Mouse (Mus musculus) embryo, embryonic 10.5 days (tissue): ENCODE data around the gene Ogdh.
"Not testable (repeated sequence)": the region's sequence is repeated elsewhere in the genome, so short reads cannot be mapped to it uniquely, and the experiment has no call there.

Experiments
- DNase-seq: peaks from one replicate; pipeline ENCODE4 v3.0.0-alpha.2; 2015; ENCODE audit warnings: low spot score

Ogdh gene

DNA sequence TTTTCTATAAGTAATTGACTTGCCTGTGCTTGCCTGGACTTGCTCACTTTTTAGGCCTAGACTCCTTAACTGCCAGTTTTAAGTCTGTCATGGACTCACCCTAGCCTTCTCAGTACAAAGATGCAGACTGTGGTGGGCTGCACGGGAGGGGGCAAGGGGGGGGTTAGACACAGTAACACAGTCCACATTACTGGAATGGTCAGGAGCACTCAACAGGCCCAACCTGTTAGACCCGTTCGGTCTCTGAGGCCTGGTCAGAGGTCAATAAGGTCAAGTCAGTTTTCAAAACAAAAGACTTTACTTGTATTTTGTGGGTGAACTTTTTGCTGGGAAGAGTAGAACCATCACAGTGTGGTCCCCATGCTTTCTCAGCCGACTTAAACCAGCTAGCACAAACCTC lies 75.7 kb downstream of the Ogdh start:
- DNase-seq: peak; percentile 8

DNA sequence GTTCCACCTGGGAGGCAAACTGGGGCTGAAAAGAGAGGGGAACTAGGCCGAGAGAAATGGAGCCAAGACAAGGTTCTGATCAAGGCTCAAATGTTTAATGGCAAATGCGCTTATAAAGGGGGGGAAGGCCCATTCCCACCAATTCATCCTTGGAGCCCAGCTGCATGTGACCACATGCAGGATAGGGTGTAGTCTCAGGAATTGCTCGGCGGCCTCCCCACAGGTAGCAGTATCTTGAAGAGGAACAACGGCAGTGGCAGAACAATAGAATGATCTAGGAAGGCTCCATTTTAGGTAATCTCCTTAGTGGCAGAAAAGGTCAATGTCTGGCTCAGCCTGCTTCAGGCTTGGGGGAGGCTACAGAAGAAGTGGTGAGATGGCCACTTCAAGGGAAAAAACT lies 76.6 kb downstream of the Ogdh start:
- not testable (repeated sequence) for DNase-seq

DNA sequence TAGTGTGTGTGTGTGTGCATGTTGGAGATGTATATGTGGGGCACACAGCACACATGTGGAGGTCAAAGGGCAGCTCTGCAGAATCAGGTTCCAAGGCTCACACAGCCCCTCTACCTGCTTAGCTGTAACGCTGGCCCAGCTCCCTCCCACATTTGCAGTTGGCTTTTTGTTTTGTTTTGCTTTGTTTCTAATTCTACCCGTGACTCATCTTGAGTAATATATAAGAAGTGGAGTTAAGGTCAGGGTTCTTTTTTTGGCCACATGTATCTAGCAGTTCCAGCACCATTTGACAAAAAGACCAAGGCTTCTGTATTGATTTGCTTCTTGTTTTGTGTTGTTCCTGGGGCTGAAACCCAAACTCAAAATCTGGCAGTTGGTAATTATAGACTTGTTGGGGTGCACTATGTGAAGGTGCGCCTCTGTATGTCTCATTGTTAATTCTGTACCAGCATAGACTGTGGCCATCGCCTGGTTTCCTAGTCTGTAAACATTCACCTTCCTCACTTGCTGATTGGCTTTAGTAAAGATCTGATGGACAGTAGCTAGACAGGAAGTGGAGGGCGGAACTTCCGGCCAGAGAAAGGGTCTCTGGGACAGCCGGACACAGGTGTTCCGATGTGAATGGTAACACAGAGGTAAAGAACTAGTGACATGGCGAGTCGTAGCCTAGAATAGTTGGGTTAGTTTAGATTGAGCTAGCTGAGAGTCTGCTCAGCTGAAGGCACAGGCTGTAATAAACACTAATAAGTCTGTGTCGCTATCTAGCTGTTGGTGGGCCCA lies 80.1 kb downstream of the Ogdh start:
- no peak for DNase-seq

DNA sequence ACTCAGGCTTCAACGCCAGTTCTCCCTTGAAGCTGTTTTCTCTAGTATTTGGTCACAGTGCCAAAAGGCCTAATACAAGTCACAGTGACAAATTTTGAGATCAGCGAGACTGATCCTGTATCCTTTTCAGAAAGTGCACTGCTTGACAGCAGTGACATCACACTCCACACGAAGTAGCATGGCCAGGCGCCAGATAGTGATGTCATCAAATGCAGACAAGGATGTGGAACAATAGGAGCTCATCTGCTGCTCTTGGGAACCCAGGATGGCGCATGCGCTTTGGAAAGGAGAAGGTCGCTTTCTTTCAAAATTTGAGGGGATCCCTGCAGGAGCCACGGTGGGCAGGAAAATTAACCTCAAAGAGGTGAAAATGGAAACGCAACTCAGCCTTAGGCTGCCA lies 81.4 kb downstream of the Ogdh start:
- no peak for DNase-seq

DNA sequence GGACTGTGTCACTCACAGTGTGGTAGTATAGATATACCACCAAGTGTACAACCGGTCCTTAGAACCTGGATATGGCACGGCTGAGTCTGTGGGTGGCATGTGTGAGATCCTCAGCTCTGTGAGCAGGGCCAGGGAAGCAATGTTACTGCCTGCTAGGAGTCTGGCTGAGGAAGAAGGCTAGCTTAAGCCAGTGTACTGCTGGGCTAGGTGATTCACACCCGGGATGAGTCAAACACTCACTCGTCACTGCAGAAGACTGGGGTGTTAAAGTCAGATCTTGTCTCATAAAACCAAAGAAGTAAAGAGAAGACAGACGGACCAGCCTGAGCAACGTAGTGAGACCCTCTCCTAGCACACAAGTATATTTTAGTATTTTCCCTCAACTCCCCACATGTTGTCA lies 89.5 kb downstream of the Ogdh start:
- DNase-seq: no peak

DNA sequence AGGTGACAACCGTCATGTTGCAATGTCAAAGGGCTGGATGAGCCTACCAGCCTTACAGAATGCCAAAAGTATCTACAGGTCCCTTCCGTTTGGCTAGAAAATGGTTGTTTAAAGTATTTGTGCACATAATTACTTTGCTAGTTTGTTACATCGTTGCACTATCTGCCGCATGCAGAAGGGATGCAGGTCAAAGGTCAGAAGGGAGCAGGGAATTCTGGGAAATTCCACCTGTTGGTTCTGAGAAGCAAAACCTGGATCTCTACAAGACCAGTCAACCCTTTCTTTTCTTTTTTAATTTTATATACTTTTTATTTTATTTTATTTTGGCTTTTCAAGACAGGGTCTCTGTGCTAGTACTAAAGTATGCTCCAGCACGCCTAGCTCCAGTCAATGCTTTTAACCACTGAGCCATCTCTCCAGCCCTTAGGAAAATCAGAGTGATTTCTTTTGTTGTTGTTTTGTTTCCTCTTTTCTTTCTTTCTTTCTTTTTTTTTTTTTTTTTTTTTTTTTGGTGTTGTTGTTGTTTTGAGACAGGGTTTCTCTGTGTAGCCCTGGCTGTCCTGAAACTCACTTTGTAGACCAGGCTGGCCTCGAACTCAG lies 96.8 kb downstream of the Ogdh start:
- no peak for DNase-seq

DNA sequence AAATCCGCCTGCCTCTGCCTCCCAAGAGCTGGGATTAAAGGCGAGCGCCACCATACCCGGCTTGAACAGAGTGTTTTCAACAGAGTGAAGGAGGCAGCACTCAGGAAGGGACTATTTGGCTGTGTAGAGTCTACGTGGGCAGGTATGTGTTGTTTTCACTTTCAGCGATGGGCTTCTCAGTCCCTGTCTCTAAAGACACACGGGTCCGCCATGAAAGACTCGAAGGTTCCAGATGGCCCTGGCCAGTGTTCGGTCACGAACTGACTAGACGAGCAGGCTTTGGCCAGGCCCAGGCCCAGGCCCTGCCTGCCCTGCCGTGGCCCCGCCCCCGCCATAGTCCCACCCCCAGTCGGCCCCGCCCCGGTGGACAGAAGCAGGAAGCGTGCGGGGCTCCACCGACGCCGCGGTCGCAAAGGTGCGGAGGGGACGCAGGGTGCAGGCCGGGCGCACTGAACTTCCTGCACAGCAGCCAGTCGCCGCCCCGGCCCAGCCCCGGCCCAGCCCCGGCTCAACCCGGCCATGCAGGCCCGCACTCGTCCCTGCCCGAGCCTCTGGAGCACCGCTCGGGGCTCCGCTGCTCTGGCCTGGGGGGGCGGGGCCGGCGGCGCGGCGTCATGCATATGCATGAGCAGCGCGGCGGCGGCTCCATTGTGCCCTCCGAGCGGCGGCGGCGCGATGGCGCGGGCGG lies 97.4 kb downstream of the Ogdh start, which contains the start of gene Zmiz2:
Gene Zmiz2 (plus strand): TSS at position 349 of the 688 bp plus-strand sequence.
- DNase-seq: peak; percentile 93

DNA sequence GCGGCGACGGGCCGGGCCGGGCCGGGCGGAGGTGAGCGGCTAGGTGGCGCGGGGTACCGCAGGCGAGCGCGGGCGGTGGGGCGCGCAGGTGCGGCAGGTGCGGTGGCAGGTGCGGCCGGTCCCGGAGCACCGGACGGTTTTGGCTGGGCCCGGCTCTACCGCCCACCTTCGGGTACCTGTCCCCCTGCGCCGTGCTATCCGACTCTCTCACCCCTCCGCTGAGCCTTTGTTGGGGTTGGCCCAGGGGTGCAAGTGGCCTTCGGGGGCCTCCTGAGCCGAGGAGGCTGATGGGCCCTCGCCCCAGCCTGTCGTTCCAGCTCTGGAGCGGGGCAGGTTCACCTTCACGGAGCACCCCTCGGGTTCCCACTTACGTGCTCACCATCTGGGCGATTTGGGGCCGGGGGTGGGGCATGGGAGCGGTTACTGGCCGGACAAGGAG lies 98.1 kb downstream of the Ogdh start:
- DNase-seq: no peak

DNA sequence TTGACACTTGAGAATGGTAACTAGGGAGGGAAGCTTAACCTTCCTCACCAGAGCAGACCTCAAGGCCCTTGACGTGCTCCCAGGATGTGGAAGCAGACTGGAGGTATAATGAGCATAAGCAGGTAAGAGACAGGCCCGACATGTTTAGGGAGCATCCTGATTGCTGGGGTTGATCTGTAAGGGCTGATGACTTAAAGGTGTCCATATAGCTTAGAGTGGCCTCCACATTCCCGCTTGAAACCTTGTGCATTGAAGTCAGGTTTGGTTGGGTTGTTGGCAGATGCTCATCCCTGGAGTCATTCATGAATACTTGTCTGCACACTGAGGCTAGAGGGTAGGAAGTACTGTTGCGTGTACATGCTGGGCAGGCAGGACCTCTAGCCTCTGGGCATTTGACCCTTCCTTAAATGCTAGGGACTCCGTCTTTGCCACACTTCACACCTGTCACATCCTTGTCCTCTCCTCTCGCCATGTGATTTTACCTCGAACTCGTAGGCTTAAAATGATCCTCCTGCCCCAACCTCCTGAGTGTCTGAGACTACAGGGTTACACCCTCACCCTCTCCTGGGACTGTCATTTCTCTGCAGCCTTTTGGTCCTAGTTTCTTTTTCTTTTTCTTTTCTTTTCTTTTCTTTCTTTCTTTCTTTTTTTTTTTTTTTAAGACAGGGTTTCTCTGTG lies 99.1 kb downstream of the Ogdh start:
- DNase-seq: no peak

DNA sequence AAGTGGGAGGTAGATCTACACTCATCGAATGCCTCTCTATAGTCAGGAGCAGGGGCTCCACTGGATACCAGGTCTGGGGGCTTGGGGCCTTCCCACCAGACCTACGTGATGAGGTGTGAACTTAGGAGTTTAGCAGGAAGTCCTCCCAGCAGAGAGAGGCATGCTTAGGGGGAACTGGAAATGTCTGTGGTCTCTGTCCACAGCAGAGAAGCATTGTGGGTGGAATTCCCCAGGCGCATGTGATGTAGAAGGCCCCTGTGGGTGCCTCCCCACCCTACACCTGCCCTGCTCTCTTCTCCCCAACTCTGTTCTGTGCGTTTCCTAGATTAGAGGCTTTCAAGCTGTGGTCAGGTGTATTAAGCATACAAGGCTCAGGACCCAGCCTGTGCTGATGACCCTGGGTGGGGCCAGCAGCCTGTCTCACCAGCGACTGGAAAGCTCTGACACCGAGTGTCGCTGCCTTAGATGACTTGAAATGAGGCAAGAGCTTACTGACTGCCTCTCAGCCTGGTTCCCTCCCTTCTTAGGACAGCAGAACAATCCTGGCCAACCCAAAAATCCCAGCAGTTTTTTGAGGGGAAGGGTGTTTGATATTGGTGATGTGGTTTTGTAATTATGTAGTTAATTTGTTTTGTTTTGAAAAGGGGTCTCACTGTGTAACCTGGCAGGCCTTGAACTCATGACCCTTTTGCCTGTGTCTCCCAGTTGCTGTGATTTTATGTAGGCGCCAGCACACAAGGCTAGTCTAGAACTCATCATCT lies 100.3 kb downstream of the Ogdh start:
- no peak for DNase-seq

DNA sequence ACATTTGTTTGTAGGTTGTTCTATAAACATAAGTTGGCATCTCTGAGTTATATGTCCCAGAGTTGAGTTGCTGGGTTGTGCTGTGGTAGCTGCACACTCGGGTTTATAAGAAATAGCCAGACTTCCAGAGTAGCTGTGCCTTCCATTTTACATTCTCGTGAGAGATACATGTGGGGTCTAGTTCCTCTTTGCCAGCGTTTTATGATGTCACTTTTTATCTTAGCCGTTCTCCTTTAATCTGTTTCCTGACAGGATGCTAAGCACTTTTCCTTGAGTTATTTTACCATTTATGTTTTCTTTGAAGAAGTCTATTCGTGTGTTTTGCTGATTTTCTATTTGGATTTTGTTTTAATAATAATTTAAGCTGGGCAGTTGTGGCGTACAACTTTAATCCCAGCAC lies 101.4 kb downstream of the Ogdh start:
- no peak for DNase-seq

DNA sequence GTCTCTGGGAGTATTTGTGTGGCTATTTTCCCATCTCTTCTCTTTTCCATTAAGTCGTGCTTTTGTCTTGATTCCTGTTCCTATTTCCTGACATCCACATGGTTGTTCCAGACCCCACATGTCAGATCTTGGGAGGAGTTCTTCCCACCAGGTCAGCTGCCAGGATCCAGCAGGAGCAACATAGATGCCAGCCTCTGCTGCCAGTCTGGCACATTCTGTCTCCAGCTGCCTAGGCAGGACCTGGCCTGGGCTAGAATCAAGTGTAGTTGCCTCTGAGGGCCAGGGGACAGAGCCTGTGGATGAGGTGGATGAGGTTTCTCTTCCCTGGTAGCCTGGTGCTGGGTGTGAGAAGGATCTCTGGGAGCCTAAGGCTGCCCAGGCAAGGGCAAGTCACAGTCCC lies 102.4 kb downstream of the Ogdh start:
- no peak for DNase-seq

DNA sequence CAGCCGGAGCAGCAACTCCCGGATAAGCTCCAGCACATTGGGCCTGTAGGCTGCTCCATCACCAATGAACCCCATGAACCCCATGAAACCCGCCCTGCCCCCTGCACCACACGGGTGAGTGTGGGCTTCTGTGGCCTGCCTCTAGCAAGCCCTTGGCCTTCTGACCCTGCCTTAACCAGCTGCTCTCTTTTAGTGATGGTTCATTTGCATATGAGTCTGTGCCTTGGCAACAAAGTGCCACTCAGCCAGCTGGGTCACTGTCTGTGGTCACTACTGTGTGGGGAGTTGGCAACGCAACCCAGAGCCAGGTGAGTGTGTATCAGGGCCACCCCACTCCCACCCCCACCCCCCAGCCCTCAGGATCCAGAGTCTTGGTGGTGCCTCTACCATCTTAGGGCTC lies 104.1 kb downstream of the Ogdh start:
- no peak for DNase-seq

DNA sequence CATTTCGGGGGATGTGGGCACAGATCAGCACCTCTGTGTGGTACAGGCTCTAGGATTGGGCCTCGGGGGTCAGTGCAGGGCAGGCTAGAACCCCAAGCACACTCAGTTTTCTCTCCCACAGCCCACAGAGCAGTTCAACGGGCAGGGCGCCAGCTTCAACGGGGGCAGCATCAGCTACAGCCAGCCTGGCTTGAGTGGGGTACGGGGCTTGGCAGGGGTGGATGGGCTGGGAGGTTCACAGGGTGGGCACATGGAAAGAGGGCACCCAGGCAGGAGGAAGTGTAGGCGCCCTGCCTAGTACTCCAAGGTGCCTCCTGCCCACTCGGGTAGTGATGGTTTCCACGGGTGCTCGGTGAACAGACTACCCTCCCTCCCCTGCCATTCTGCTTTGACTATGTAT lies 106.7 kb downstream of the Ogdh start:
- DNase-seq: no peak

DNA sequence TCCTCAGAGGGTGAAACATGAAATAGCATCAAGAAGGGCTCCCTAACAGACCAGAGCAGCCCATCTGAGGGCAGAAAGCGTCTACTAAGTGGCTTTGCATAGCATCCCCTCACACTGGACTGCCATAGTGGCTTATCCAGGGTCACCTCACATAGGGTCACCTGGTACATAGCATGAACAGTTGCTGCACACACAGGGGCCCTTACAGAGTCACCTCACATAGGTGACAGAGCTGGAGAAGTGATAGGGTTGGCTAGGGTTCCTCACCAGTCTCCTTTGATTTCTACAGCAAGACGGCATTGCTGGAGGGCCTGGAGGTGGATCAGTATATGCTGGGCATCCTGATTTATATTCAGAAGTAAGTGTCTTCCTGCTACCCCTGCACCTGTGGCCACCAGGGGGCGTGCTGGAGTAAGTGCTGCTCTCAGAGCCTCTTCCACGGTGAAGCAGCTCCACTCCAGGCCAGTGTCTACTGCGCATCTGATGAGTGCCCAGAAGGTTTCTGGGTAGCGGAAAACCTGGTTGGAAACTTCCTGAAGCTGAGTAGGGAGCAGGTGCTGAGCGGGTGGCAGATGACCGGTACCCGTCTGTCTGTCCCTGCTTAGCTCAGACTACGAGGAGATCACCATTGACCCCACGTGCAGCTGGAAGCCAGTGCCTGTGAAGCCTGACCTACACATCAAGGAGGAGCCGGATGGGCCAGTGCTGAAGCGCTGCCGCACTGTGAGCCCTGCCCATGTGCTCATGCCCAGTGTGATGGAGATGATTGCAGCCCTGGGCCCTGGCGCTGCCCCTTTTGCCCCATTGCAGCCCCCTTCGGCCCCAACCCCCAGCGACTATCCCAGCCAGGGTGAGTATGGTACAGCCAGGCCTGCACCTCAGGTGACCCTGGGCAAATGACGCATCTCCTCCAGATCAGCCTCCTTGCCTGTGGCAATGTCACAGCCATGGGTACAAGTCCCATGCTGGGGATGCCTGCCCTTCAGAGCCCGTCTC lies 111.4 kb downstream of the Ogdh start:
- peak; percentile 63 for DNase-seq

DNA sequence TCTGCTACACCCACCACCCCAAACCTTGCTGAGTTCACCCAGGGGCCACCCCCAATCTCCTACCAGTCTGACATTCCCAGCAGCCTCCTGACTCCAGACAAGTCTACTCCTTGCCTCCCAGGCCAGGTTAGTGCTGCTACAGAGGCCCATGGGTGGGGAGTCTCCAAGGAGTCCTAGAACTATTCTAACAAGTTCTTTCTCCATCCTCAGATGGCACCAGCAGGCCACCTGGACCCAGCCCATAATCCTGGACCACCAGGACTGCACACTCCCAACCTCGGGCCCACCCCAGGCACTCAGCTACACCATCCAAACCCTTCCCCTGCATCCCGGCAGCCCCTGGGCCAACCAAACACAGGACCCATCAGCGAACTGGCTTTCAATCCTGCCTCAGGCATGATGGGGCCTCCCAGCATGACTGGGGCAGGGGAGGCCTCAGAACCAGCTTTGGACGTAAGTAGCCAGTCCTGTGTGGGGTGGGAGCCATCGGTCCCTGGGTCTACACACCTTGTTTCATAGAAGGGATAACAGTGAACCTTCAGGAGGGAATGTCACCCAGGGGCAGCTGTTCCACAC lies 112.5 kb downstream of the Ogdh start:
- DNase-seq: no peak

DNA sequence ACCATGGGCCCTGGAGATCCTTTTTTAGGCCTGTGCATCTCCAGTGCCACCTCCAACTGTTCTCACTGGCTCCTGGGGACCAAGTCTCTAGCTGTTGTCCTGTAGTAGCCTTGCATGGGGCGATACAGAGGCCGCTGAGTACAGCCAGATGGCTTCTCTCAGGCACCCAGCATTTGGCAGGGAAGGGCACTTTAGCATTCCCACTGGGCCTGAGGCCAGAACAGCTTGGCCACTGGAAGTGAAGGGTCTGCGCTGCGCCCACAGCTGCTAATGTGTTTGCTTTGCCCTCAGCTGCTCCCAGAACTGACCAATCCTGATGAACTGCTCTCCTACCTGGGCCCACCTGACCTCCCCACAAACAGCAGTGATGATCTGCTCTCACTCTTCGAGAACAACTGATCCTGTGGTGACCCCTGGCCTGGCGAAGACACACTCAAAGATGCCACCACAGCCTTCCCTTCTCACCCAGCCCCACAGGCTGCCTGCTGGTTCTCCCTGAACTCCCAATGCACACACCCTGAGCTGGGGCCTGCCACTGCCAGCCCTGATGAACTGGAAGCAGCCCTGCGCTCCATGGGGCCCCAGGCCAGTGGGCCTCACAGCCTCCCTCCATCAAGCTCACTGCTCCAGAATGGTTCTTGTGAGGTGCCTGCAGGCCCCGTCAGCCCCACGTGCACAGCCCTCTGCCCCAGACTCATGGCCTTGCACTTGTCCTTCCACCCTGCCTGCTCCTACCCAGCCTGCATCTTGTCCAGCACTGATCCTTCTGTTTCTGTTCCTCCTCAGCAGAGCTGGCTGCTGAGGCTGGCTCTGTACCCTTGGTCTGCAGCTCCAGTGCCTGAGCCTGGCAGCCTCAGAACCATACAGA lies 113.5 kb downstream of the Ogdh start:
- no peak for DNase-seq

DNA sequence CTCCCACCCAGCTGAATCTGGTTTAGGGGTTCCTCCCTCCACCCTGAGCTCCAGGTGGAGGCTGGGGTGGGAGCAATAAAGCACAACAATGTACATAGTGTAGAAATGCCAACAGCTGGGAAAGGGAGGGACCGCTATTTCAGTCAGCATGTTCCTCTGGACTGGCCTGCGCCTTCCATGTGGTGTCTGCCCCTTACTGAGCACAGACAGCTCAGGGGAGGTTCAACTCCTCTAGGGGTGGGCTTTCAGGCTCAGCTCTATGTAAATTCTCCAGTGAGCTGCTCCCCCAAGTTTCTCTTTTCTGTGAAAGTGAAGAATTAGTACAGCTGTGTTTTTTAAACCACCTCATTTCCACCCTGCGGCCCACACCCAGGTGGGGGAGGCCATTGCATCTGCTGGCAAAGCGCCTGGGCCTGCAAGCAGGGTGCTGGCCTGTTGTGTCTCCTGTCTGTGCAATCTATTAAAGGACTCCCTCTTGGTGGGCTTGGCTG lies 114.2 kb downstream of the Ogdh start:
- no peak for DNase-seq
